Mouse (Mus musculus) left cerebral cortex, postnatal 14 days (tissue): ENCODE results near the gene Zdhhc11. TPM values are rescaled to one million over a fixed set of nuclear protein-coding genes. Genes with fewer than 3 reads are reported as not detected.
"Not testable (repeated sequence)": the region's sequence is repeated elsewhere in the genome, so short reads cannot be mapped to it uniquely, and the experiment has no call there.

Source experiments
- DNase-seq, 2 experiments: peaks; one replicate each; pipeline ENCODE4 v3.0.0; 2021 to 2022; ENCODE audit warnings: low spot score in 2 of 2, mixed read lengths in 1 of 2
- intact Hi-C: fragments of 180-260 bp; cut with DNase I; formaldehyde crosslinking; loops from one replicate; pipeline ENCODE4 v1.15.1; 2025
- total RNA-seq, 2 experiments: library from RNA; stranded (reverse); gene quantifications; 2 replicates each; pipeline ENCODE4 v1.2.3; 2021

Zdhhc11 gene
- total RNA-seq, 2 experiments from 2014 or later: not detected

GRCm38 (mm10) chr13:74000519-74000918, 36.9 kb downstream of the Zdhhc11 start:
- no peak for DNase-seq
- intact Hi-C loops: no loop called here

GRCm38 (mm10) chr13:74000961-74001360, 37.3 kb downstream of the Zdhhc11 start:
- intact Hi-C loops: no loop called here
- DNase-seq: no peak

- intact Hi-C loops: no loop called here
- DNase-seq: no peak
Measured at GRCm38 (mm10) chr13:74001492-74001891, 37.8 kb downstream of the Zdhhc11 start.

- intact Hi-C loops, DNase-seq: not testable (repeated sequence)
Measured at GRCm38 (mm10) chr13:74006881-74007280, 43.2 kb downstream of the Zdhhc11 start.

- intact Hi-C loops, DNase-seq: not testable (repeated sequence)
Measured at GRCm38 (mm10) chr13:74008216-74008615, 44.6 kb downstream of the Zdhhc11 start.

- peak; percentile 94 to 95 for DNase-seq
- intact Hi-C loops: no loop called here
Measured at GRCm38 (mm10) chr13:74008948-74009718, 45.5 kb downstream of the Zdhhc11 start, which contains the start of gene Tppp. TSS of gene Tppp (plus strand) at chr13:74009407.

GRCm38 (mm10) chr13:74009791-74010614, 46.4 kb downstream of the Zdhhc11 start:
- peak; percentile 87 to 89 for DNase-seq
- intact Hi-C loops: no loop called here

GRCm38 (mm10) chr13:74010678-74011077, 47.0 kb downstream of the Zdhhc11 start:
- peak; percentile 66 to 70 for DNase-seq
- intact Hi-C loops: no loop called here

- intact Hi-C loops: no loop called here
- DNase-seq: no peak
Measured at GRCm38 (mm10) chr13:74015908-74016307, 52.3 kb downstream of the Zdhhc11 start.

- DNase-seq: no peak
- intact Hi-C loops: no loop called here
Measured at GRCm38 (mm10) chr13:74017426-74017825, 53.8 kb downstream of the Zdhhc11 start.

GRCm38 (mm10) chr13:74019006-74019405, 55.4 kb downstream of the Zdhhc11 start:
- DNase-seq, intact Hi-C loops: not testable (repeated sequence)

GRCm38 (mm10) chr13:74025151-74026081, 61.8 kb downstream of the Zdhhc11 start:
- intact Hi-C loops: loop anchor here (2.0 kb wide), 1 partner anchor 55 kb away; no protein-coding TSS in a partner anchor
- DNase-seq: peak in 1 of 2 experiments; percentile 39

- DNase-seq: peak in 1 of 2 experiments; percentile 51
- intact Hi-C loops: loop anchor here (2.0 kb wide), 1 partner anchor 55 kb away; no protein-coding TSS in a partner anchor
Measured at GRCm38 (mm10) chr13:74026215-74026614, 62.6 kb downstream of the Zdhhc11 start.

GRCm38 (mm10) chr13:74028116-74028515, 64.5 kb downstream of the Zdhhc11 start:
- DNase-seq: no peak
- intact Hi-C loops: no loop called here

GRCm38 (mm10) chr13:74029013-74029412, 65.4 kb downstream of the Zdhhc11 start:
- intact Hi-C loops: no loop called here
- no peak for DNase-seq

- intact Hi-C loops: no loop called here
- DNase-seq: no peak
Measured at GRCm38 (mm10) chr13:74030691-74031090, 67.0 kb downstream of the Zdhhc11 start.

GRCm38 (mm10) chr13:74031133-74031532, 67.5 kb downstream of the Zdhhc11 start:
- DNase-seq: no peak
- intact Hi-C loops: no loop called here

- intact Hi-C loops: no loop called here
- DNase-seq: no peak
Measured at GRCm38 (mm10) chr13:74034756-74035155, 71.1 kb downstream of the Zdhhc11 start.

- DNase-seq: no peak
- intact Hi-C loops: no loop called here
Measured at GRCm38 (mm10) chr13:74035776-74036175, 72.1 kb downstream of the Zdhhc11 start.
